Mouse (Mus musculus) lung, postnatal 14 days (tissue): Measurements from ENCODE around the gene Olfr286.

Experiments used
- DNase-seq: peaks from one replicate; pipeline ENCODE4 v3.0.0; 2021

Olfr286 gene

DNA sequence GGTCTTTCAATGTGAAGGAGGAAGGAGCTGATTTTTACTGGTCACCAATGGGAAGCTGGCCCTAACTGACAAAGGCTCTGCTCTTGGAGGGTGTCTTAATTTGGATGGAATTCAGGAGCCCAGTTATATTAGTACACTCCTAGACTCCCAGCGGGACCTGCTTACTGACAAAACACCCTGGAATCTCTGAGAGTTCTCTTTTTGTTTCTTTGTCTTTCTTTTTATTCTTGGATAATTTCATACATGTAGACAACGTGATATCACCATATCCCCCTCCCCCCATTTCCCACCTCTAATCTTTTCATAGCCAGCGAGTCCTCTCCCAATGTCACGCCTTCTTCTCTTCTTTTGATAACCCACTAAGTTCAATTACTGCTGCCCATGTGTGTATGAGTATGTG is at the start of gene Olfr286:
Olfr286 (minus strand) TSS at position 101 of the 400 bp plus-strand sequence.
- no peak for DNase-seq

DNA sequence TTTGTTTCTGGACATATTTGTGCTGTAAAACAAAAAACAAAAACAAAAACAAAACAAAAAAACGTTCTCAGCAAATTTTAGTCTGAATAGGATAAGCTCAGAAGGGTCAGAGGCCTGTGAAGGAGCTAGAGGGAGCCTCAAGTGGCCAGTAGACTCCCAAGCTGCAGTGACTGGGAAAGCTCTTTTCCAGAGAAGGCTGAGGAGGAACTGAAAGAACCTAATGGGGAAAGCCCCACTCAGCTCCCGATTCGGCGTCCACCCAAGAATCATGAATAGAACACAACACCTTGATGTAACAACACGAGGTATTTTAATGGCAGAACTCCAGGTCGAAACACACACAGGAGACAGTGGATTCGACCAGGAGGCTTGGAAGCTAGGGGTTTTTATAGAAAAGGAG is 23.5 kb upstream of the Olfr286 start:
- DNase-seq = no peak

DNA sequence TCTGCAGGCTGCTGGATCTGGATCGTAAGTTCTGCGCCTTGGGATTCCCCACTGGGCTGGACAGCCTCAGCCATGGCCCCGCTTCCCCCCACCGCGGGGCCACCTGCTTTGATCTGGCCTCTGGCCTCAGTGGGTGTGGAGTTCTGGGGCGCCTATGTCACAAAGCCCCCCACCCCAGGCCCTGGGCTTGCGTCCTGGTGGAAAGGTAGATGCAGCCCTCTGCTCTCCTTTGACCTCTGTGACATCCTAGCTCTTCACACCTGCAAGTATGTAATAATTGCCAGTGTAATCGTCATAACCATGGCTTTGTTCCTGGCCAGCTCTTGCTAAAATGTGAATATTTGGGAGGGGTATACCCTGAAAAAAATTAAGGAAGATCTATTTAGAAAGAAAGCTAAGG is 22.9 kb upstream of the Olfr286 start, which contains the start of gene H1fnt:
H1fnt (minus strand) TSS at position 101 of the 400 bp plus-strand sequence.
- DNase-seq = no peak

DNA sequence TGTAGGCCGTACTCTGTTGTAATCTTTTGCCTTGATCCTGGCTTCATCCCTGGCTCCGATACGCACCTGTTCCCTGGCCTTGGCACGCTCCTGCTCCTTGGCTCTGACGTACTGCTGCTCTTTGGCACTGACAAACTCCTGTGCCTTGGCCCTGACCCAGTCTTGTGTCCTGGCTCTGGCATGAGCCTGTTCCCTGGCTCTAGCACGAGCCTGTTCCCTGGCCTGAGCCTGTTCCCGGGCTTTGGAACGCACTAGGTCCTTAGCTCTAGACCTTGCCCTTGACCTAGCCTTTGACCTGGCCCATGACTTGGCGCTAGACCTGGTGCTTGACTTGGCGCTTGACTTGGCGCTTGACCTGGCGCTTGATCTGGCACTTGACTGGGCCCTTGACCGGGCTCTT is 22.0 kb upstream of the Olfr286 start:
- DNase-seq = no peak

DNA sequence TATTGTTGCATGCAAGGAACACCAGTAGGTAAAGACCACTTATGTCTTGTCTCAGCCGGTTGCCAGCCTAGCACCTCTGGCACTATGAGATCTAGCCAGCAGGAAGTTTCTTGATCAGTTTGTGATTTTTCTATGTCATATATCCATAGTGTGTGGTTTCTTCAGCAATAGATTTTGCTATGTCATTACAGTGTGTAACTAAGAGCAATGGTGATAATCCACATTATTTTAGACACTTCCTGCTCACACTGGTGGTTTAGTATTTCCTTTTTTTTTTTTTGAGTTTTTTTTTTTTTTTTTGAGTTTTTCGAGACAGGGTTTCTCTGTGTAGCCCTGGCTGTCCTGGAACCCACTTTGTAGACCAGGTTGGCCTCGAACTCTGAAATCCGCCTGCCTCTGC is 1.2 kb upstream of the Olfr286 start:
- no peak for DNase-seq

DNA sequence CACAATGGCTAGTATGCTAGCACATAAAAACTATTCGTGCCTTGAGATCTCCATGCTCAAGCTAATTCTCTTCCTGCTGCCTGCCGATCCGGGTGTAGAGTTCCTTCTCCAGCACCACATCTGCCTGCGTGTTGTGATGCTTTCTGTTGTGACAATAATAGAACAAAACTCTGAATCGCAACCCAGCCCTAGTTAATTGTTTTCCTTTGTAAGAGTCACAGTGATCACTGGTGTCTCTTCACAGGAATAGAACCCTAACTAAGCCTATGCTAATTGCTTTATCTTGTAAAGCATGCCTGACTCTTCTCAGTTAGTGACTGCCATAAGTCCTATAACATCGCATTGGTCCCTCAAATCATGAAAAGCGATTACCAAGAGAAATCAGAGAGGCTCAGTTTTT is 8.2 kb downstream of the Olfr286 start:
- DNase-seq = no peak

DNA sequence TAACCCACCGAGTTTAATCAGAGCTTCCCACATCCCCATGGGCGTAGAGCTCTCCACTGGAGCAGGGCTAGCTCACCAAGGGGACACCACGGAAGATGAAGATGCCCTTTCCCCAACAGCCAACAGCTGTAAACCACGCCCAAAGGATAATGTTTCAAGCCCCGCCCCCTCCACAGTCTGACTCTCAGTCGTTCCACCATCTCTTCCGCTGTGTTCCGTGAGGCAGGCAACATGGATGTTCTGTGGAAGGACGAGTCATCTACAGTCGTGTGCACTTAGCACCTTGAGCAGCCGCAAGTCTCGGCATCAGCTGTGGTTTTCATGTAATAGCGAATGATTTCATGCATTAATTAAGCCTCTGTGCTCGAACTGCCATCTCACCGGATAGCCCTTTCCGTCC is 8.6 kb downstream of the Olfr286 start:
- no peak for DNase-seq

DNA sequence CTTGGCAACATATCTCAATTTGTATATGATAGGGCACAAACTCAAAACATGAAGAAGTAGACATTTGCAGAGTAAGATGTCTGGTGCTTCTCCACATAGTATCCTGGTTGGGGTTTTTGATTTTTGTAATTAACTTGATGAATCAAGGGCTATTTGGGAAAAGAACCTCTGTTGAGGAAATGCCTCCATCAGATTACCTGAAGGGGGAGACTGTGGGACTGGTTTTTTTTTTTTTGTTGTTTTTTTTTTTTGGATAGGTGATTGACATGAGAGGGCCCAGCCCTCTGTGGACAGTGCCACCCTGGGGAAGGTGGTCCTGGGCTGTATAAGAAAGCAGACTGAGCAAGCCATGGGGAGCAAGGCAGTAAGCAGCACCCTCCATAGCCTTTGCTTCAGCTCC is 11.9 kb downstream of the Olfr286 start:
- DNase-seq = no peak

DNA sequence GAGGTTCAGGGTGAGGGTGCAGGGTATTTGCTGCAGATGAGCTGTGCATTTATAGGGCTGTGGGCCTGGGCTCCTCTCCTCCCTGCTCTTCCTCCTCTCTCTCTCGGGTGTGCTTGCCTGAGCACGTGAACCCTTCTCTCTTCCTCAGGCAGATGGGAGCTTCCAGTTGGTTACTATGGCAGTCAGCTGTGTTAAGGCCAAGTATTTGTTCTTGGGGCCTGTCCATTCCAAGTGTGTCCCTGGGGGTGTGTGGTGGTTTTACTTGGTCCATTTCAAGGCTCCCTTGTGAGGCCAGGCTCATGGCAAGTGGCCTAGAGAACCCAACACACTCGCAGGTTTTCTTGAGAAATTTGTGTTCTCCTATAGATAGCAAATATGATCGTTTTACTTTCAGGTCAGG is 13.4 kb downstream of the Olfr286 start, which contains the start of the genes Gm44579 and Olfr287:
Gm44579 (minus strand) TSS at position 101 of the 400 bp plus-strand sequence.
Olfr287 (minus strand) TSS at position 180 of the 400 bp plus-strand sequence.
- DNase-seq = no peak

DNA sequence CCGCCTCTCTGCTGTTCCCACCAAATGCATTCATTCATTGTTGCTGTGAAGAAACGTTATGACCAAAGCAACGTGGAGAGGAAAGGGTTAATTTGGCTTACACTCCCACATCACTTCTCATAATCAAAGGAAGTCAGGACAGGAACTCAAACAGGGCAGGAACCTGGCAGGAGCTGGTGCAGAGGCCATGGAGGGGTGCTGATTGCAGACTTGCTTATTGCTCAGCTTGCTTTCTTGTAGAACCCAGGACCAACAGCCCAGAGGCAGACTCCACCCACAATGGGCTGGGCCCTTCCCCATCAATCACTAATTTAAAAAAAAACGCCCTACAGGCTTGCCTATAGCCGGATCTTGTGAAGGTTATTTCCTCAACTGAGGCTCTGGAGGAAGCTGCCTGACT is 20.1 kb downstream of the Olfr286 start:
- DNase-seq = peak; percentile 7

DNA sequence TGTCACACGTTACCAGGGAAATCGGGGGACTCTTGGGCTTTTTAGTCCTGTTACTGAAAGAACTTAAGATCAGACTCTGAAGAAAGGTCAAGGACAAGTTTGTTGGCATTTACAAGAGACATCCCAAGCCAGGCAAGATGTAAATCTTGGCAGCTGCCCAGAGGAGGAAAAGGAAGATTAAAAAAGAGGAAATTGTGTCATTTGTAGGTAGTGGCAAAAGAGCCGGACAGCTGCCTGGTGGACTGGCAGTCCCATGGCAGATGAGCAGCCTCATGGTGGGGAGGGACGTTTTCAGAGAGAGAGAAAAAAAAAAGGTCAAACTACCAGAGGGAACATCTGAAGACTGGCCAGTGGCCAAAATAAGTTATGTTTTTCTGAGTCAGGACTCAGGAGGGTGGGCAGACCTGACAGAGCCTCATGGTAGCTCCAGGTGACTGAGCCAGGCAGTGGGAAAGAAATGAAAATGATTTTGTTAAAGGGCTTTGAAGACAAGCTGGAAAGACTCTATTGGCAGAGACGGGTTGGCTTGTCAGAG is 20.8 kb downstream of the Olfr286 start:
- peak; percentile 19 for DNase-seq

DNA sequence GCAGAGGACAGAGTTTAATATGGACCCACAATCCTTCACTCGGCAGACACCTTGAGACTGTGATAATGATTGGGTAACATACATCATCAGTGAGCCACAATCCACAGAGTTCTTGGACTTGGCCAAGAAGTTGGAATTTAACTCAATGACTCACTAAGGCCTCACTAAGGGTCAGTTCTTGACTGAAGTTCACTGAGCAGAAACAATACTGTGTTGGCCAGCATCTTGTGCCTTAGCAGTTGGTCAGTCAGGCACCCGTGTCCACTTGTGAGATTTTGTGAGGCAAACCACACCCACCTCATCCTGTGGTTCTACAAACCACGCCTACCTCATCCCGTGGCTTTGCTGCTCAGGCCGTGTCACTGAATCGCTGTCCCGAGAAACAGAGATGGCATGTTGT is 24.6 kb downstream of the Olfr286 start:
- DNase-seq = no peak

DNA sequence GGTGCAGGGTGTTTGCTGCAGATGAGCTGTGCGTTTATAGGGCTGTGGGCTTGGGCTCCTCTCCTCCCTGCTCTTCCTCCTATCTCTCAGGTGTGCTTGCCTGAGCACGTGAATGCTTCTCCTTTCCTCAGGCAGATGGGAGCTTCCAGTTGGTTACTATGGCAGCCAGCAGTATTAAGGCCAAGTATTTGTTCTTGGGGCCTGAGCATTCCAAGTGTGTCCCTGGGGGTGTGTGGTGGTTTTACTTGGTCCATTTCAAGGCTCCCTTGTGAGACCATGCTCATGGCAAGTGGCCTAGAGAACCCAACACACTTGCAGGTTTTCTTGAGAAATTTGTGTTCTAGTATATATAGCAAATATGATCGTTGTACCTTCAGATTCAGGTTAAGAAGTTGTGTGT is 38.8 kb downstream of the Olfr286 start, which contains the start of gene Olfr288:
Olfr288 (minus strand) TSS at position 101 of the 400 bp plus-strand sequence.
- DNase-seq = no peak

DNA sequence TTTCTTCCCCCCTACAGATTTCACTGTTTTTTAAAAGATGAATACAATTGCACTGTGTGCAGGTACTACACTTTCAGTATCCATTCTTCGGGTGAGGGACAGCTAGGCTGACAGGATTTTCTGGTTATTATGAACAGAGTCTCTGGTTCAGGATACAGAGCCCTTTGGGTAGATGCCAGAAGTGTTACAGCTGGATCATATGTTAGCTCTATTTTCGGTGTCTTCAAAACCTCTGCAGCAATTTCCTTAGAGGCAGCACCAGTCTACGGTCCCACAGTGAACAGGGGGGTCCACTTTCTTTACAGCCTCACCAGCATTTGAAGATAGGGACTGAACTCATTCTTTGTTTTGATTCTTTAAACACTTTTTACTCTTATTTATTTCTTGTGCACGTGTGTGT is 49.8 kb downstream of the Olfr286 start:
- DNase-seq = no peak

DNA sequence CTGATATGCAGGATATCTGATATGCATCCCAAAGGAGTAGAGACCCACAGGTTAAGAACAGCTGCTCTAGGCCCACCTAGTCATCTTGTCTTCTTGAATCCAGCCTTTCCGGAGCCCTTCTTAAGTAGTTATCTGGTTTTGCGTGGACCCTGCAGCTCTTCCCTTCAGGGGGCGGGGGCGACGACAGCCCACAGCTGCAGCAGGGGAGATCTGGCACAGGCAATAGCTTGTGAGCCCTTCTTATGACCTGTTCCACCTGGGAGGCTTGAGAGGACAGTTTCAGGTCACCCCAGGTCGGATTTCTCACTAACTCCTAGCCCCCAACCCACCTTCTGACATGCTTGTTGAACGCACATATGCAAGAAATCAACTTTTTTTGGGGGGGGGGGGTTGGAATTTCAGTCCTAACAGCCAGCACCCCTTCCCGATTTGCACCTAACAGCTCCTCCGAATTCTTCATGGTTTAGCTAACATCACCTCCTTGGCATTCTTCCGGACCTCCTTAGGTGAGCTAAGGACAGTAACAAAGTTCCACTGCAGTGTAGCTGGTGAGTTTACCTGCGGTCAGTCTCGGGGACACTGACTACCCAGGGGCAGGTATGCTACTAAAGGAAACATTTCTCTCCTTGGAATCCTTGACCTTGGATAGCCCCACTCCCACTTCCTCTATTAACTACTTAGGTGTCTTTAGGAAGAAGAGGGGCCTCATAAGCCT is 52.2 kb downstream of the Olfr286 start:
- DNase-seq = no peak

DNA sequence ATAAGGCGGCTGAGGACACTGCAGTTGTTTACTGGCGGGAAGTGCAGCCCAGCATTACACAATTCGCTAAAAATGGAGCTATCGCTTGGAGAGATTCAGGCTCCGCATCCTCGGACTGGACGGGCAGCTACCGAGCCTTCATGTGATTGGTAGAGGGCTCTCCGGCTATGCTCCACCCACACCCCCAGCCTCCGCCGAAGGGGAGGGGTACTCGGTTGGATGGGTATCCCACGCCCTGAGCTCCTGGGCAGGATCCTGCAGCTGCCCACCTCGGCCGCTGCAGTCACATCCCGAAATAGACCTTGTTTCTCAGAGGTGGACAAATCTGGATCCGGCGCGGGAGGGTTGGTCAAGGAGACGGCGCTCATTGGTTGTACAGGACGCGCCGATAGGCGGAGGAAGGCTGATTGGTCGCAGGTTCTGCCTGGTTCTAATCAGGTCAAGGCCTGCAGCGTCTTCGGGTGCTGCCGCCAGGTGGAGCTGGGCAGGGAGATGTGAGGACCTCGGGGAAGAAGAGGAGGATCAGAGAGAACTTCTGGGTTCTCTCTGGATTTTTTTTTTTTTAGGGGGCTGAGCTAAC is 53.0 kb downstream of the Olfr286 start:
- peak; percentile 91 for DNase-seq

DNA sequence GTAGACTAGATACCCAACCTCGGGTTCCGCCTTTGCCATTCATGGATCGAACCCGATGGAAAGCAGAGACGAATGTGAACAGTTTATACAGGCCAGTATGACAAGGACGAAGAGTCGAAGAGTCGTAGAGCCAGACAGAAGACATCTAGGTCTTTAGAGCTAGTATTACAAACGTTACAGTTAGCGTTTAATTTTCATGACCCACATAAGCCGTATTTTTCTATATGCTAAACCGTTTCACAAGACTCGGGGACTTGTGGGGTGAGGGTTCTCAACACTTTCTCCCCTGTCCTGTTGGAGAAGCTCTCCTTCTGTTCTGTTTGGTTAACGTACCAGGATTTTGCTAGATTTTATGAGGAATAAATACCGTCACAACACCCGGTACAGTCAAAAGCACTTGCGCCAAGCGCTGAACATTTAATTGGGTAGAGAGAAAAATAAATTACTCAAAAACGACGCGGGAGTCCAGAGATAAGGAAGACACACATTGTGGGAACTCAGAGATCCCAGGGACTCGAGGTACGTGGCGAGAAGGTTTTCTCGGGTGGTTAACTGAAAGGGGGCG is 53.6 kb downstream of the Olfr286 start:
- DNase-seq = no peak

DNA sequence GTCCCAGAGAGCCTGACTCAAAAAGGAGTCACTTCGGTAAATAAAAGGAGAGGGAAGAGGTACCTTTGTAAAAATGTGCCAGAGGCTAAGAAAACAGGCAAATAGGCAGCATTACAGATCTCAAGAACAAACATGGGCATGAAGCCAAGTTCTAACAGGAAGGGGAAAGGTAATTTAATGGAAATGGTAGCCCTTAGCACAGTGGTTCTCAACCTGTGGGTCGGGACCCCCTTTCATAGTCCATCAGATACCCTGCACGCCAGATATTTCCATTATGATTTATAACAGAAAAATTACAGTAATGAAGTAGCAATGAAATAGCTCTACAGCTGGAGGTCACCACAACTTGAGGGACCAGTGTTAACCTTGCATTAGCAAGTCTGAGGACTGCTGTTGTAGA is 56.9 kb downstream of the Olfr286 start:
- DNase-seq = no peak
